Mouse (Mus musculus) adrenal gland, postnatal 4 days (tissue): ENCODE results near the gene Smarcc1. TPM values are rescaled to one million over a fixed set of nuclear protein-coding genes. Genes with fewer than 3 reads are reported as not detected.
A peak's percentile ranks its signal among the peaks of the same experiment; 100 is the strongest.

ENCODE experiments used
- DNase-seq, 2 experiments: peaks; one replicate each; pipeline ENCODE4 v3.0.0; 2021 to 2022; ENCODE audit warnings: low spot score in 2 of 2, mixed read lengths in 2 of 2
- total RNA-seq, 2 experiments: library from RNA; stranded (reverse); gene quantifications; 2 replicates each; pipeline ENCODE4 v1.2.3; 2021

The Smarcc1 gene
- total RNA-seq, 2 experiments from 2014 or later, result 90.4 to 100 TPM

DNA sequence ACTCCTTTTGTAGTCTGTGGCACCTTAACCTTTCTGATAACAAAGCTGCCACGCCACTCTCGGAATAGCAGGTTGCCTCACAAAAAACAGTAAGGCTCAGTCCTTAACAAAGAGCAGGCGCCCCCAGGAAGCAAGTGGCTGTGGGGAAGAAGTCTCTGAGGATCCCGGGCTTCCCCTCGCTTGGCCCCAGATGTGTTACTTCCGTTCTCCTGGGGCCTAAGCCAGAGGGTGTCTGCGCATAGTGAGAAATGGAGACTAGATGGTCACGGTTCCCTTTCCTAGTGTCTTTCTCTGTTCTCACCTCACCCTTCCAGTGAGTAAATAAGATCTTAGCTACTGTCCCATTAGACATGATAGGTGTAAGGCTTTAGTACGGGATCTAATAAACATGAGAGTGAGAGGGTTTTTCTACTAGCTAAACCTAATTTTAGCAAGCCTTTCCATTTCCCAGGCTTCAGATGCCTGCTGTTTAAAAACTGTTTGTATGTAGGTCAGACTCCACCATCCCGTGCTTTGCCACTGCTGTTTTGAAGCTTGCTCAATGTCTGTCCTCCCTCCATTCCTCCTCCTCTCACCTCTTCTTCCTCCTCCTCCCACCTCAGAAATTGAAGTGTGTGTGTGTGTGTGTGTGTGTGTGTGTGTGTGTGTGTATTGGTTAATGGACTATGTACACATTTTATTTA lies 112.2 kb downstream of the Smarcc1 start:
- DNase-seq, result no peak

DNA sequence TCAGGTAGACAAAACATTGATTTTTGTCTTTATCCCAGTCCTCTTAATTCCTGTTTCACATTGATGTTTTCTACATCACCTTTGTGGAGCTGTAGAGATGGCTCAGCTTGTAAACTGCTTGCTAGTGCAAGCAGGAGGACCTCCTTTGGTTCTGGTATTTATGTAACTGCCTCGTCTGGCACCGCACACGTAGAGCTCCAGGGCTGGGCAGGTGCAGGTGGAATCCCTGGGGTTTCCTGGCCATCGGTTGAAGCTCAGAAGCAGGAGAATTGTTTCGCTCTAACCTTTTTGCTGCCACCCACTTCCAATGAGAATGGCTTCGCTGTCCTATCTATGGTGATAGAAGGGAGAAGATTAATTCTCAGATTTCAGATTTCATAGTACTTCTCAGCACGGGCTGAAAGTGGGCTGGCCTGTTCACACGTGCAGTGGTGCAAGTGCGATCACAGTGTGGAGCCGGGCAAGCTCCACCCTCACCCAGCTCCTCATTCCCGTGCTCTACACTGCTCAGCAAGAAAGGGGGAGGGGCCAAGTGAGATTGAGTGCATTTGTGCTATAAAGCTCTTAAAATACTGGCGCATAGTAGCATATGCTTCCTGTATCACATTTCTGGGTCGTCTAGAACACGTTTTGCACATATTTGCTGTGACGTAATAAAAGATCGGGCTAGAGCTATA lies 113.0 kb downstream of the Smarcc1 start:
- DNase-seq, result no peak

DNA sequence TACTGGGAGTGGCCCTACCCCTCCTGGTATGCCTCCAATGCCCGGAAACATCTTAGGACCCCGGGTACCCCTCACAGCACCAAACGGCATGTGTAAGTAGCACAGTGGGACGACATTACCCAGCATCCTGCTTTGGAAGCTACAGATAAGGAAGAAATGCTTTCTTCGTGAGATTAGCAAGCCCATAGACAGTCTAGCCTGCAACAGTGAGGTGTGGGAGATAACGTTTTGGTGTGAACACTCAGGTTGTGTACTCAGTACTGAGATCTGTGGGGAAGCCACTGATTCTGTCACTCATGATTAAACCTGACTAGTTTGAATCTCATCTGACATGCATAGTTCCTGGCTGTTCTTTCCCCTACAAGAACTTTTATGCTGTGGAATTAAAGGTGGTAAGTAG lies 117.5 kb downstream of the Smarcc1 start:
- DNase-seq, result no peak

DNA sequence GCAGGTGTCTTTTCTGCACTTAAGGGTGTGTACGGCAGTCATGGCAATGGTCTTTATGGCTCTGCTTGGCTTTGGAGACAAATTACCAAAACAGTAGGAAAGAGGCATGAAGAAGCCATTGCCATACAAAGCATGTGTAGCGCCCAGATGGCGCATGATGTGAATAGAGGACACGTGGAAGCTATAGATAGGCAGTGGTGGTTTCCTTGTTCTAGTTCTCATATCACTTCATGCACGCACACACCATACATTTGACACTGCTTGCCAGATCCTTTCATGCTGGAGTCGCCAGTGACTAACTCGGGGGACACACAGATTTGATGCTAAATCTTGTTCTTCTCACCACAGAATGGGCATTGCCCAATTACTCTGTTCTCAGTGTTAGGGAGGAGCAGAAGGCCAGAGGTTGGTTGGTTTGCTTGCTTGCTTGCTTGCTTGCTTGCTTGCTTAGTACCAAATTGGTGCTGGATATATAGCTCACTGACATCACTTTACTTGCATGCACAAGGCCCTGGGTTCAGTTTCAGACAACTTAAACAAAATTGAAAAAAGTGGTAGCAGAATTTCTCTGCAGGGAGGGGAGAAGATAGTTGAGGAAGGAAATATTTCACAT lies 125.8 kb downstream of the Smarcc1 start, which contains the start of gene Cspg5:
Gene Cspg5 (plus strand): TSS at position 563 of the 613 bp plus-strand sequence.
- no peak for DNase-seq

DNA sequence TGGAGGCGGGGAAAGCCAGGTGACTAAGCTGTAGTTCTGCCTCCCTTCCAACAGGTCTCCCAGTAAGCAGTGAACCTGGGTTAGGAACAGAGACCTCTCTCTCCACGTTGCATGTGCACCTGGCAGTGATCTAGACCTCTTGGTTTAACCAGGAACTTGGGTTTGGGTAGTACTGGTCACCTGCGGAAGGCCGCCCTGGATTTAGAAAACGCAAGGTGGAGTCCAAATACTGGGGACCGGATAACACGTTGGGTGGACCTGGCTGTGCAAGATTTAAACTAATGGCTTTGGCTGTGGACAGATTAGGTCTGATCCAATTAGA lies 127.0 kb downstream of the Smarcc1 start:
- no peak for DNase-seq

DNA sequence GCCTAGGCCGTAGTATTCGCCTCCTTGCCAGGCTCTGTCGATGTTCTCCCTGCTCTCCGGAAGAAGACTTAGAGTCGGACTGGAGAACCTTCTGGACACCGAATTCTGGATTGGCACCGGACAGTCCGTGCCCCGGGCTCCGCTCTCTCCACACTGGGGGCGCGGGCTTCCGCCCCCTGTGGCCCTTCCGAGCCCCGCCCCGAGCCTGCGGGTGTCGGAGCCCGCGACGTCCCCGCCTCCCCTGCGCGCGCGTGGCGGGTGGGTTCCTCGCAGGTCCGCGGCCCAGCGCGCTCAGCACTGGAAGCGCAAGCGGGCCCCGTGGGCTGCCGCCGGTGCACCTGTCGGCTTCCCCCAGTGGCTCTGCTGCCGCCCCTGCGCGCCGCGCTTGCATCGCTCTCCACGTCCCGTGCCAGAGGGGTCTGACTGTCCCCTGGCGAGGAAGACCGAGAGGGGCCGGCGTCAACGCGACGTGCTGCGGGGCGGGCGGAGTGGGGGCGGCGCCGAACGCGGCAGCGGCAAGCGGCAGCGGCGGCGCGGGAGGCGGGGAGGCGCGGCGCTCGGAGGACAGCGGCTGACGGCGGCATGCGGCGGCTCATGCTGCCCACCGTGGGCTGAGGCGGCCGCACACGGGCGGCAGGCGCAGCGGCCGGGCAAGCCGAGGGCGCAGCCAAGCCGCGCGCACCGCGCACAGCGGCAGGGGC lies 127.5 kb downstream of the Smarcc1 start:
- peak; percentile 23 to 27 for DNase-seq

DNA sequence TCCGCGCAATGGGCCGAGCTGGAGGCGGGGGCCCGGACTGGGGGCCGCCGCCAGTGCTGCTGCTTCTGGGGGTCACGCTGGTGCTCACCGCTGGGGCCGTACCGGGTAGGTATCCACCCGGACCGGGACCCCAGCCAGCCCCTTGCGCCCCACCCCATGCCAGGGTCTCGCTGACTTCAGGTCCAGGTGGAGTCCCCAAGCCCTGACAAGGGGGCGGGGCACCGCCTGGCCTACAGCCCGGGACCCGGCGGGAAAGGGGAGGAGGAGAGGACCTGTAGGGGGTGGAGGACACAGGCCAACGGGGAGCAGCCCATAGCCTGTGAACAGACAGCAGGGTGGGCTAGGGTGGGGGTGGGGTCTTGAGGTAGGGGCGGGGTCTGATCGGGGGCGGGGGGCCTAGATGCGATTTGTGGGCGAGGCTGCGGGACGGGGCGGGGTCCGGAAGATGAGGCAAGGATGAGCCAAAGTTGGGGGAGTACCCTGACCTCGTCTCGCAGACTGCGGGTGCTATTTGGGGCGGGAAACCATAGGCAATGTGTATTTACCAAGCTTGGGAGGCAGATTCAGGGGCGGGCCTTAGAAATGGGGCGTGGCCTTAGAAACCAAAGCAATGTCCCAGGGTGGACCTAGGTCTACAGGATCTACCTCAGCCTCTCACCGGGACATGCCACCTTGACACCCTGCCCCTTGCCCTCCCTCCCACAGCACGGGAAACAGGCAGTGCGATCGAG lies 128.2 kb downstream of the Smarcc1 start:
- peak; percentile 33 for DNase-seq

DNA sequence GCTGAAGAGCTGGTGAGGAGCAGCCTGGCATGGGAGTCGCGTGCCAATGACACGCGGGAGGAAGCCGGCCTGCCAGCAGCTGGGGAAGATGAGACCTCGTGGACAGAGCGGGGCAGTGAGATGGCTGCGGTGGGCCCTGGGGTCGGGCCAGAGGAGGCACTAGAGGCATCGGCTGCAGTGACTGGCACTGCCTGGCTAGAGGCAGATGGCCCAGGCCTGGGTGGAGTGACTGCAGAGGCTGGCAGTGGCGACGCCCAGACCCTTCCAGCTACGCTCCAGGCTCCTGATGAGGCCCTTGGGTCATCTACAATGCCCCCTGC lies 128.8 kb downstream of the Smarcc1 start:
- DNase-seq, result no peak

DNA sequence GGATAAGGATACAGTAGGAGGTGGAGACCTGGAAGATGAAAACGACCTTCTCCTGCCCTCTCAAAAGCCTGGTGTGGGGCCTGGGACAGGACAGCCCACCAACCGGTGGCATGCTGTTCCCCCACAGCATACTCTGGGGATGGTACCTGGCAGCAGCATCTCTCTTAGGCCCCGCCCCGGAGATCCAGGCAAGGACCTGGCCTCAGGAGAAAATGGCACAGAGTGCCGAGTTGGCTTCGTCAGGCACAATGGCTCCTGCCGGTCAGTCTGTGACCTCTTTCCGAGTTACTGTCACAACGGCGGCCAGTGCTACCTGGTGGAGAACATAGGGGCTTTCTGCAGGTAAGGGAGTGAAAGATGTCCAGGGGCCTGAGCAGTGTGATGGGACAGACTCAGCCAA lies 129.5 kb downstream of the Smarcc1 start:
- DNase-seq, result no peak

DNA sequence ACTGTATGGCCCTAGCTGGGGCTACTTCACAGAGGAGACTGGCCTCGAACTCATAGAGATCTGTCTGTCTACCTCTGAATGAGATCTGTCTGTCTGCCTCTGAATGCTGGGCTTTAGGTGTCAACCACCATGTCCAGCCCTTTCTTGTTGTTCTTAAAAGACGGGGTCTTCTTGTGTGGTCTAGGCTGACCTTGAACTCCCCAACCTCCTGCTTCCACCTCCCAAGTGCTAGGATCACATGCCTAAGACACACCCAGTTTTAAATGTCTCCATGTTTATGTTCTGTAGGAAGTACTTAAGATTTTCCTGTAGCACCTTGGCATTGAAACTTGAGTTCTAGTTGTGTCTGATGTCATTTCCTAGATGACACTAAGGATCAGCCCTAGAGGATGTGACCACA lies 131.4 kb downstream of the Smarcc1 start:
- DNase-seq, result no peak

DNA sequence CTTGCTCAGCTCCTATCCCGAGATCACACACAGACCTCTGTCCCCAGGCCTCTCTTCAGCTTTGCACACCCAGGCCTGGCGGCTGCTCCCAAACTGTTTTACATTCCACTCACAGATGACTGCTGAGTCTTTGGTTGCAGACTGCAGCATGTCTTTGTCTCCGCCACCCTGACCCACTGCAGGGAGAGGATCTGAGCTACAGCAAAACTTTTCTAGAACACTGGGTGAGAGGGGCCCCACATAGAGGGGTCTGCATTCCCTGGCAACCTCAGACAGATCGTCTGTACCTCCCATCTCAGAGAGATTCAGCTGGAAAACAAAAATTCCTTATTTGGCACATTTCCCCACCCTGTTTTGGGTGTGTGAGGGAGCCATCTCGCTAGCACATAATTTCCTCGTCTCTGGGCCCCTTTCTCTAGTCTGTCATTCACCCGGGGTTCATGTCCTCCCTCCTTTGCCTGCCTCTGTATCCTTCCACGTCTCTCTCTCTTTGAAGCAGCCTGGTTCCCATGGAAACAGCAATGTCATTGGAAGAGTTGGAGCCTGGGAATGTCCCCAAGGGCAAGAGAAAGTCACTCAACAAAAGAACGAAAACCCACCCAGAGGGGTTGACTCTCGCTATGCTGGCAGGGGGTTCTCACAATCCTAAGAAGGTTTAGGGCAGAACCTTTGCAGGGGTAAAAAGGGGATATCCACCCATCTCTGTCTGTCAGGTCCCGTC lies 132.5 kb downstream of the Smarcc1 start:
- DNase-seq, result no peak

DNA sequence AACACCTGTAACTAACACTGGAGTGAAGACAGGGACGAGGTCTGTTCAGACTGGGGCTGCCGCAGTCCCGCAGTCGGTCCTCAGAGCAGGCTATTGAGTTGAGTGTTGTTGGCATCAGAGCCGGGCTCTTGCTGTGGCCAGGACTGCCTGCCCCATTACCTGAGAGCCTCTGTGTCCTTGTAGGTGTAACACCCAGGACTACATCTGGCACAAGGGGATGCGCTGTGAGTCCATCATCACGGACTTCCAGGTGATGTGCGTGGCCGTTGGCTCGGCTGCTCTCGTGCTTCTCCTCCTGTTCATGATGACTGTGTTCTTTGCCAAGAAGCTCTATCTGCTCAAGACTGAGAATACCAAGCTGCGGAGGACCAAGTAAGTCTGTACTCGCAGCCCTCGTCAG lies 133.3 kb downstream of the Smarcc1 start:
- no peak for DNase-seq

DNA sequence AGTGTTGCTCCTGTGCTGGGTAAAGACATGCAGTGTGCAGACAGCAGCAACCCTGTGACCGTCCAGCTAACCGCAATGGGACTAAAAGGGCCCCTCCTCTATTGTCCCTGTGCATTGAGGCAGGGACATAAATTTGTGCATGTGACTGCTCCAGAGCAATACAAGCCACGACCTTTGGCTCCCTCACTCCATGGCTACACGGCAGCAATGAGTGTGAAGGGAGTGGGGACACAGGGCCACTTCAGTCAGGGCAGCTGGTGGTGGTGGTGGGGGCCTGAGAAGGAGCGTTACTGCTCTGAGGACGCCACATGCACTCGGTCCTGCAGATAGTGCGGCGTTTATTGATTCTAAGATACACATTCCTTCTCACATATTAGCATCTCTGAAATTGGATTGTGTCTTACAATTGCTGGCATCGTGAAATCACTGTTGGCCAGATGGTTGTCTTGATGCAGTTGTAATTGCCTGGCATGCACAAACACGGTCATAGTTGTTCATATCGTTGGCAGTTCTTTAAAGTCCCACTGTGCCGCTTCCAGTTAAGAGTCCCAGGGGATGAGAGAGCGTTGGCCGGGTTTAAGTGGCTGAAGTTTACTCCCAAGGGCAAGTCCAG lies 138.0 kb downstream of the Smarcc1 start:
- no peak for DNase-seq

DNA sequence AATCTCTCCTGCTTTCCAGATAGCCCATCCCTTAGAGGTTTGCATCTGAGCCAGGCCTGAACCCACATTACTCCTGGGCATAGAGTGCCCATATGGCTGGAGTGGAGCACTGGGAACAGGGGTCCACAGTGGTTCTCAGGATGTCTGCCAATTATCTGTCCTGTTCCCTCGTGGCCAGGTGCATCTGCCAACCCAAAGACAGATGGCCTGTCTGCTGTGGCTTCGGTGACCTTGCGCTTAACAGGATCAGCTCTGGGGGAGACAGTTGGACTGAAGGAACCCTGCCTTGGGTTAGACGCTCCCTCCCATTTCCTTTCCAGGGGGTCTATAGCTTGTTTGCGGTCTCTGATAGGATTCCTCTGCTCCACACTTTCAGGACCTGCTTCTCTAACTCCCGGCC lies 141.1 kb downstream of the Smarcc1 start:
- no peak for DNase-seq

DNA sequence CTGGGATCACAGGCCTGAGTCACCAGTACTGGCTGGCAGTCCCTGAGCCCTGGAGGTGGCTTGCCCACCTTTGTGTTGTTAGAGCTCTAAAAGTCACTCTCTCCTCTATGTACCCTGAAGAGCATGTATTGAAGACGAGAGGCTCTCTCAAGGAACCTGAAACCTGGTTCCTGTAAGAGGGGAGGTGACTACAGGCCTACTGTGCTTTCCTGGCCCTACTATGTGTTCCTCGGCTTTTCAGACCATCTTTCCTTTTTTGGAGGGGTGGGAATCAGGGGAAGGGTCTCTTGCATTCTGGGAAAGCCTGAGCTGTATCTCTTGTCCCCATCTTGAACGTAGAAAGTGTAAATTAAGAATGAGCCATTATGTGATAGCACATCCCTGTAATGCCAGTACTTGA lies 141.6 kb downstream of the Smarcc1 start:
- DNase-seq, result no peak

DNA sequence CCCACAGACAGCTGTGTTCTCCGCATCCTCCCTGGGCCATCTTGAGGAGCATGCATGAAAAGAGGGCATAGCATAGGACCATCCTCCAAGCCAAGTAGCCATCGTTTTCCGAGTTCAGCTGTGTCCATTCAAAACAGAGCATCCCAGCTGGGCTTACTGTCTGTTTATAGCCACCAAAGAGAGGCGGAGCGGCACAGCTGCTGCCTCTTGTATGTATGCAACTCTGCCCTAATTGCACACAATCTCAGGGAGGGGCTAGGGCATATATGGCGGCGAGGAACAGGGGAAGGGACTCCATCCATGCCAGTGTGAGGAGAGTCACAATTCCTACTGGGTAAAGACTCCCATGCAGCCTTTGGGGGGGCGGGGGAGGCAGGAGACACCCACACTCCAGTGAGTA lies 145.7 kb downstream of the Smarcc1 start:
- no peak for DNase-seq

DNA sequence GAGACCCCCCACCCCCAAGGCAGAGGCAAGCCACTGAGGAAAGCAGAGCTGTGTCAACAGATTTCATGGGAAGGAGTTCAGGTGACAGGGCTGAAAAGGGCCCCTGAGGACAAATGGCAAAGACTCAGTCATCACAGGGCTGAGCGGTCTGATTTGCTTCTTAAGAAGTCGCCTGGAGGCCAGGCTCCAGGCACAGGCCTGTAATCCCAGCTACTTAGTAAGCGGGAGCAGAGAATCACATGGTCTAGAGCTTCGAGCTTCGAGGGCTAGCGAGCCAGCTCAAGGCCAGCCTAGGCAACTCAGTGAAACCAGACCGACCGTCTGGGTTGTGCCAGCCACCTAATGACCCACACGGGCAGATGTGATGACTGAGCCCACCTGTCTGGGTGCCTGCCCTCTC lies 147.5 kb downstream of the Smarcc1 start:
- DNase-seq, result no peak

DNA sequence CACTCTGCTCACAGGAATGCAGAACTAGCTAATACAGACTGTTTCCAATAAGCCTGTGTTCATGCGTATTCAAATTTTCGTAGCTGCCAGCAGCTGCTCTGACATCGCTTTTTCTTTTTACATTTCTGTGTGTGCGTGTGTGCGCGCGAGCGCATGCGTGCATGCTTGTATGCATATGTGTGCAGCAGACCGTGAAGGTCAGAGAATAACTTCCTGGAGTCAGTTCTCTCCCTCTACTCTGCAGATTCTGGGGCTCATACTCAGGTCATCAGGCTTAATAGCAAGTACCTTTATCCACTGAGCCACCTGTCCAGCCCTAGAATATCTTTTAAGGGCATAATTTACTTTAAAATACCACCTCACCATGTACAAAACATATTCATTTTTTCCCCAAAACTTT lies 150.9 kb downstream of the Smarcc1 start:
- DNase-seq, result no peak

DNA sequence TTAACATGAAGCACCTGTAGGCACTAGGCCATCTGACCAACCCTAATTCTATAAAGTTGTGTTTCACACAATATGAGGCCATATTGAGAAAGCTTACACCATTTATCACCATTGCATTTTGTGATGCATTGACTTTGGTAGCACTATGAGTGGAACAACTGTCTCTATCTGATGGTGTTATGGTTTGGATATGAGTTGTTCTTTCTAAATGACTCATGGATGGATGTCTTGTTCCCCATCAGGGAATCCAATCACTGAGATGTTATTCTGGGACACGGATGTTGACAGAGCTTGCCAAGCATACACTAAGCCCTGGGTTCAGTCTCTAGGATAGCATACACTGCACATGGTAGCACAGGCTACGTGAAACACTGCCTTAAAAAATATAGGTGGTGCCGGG lies 154.8 kb downstream of the Smarcc1 start:
- no peak for DNase-seq

DNA sequence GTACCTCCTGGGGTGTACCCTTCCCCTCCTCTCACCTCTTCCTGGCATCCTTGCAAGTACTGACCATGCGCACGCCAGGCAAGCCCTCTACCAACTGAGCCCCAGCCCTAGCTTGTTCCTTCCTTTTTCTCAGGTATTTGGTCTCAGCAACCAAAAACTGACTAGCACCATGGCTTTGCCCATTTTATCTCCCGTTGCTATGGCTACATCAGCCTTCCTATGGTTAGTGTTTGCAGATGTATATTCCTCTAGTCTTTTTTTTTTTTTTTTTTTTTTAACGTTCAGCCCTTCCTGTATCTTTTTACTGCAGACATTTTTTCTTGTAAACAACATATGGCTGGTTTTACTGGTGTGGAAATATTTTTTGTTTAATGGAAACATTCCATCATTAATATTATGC lies 156.0 kb downstream of the Smarcc1 start:
- DNase-seq, result no peak

DNA sequence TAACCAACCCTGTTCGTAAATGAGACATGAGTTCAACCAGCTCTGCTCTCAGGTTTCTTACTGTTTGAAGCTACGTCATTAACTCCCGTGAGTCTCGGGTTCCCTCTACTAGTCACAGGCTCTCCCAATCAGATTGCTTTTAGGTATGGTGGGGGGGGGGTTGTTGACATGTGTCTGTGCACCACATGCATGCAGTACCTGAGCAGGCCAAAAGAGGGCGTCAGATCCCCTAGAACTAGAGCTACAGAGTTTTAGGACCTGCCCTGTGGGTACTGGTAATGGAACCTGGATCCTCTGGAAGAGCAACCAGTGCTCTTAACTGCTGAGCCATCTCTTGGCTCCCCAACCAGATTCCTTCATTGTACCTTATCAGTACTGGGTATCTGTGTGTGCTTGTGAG lies 158.4 kb downstream of the Smarcc1 start:
- DNase-seq, result no peak
